ENCODE assay signal across 7 mouse cellular contexts in the genomic region with DNA sequence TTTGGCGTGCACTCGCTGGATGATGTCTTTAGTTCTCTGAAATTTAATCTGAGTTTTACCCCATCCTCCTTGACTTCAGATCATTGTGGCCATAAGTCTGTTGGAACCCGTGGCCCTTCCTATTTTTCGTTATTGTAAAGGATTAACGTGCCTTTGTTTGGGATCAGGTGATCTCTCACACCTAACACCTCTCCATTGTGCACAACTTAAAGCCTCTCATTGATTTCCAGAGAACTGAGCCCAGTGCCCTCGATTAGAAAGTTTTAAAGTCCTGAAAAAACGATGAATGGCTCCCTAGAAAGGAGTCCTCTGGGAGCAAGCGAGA. TPM values are rescaled to one million over a fixed set of nuclear protein-coding genes. Genes with fewer than 3 reads are reported as not detected.
DNase-seq lines count a peak whose midpoint lies in the region; ATAC-seq and TF ChIP-seq lines count a peak whose summit lies in the region.

No protein-coding gene starts in this region.

- H3K9me3 ChIP-seq in lung, postnatal 0 days (ENCODE audit: low read length) = no peaks in the 10 kb centered on the region
- H3K9me3 ChIP-seq in forebrain, embryonic 10.5 days = no peaks in the 10 kb centered on the region
- H3K9me3 ChIP-seq in limb, embryonic 13.5 days = no peaks in the 10 kb centered on the region
- H3K9me3 ChIP-seq in stomach, embryonic 15.5 days = no peaks in the 10 kb centered on the region

- peak overlapping the region; percentile 89 for H3K4me3 ChIP-seq in lung, postnatal 0 days (ENCODE audit: low read depth, low read length)
- peak overlapping the region; percentile 83 for H3K4me3 ChIP-seq in forebrain, embryonic 10.5 days
- H3K4me3 ChIP-seq in limb, embryonic 13.5 days = peak overlapping the region; percentile 99
- H3K4me3 ChIP-seq in stomach, embryonic 15.5 days (replicated peaks) = peak overlapping the region; percentile 92

- no peaks in the 10 kb centered on the region for H3K27me3 ChIP-seq in lung, postnatal 0 days (replicated peaks; ENCODE audit: insufficient read depth, low read length)
- no peaks in the 10 kb centered on the region for H3K27me3 ChIP-seq in forebrain, embryonic 10.5 days (ENCODE audit: poor library complexity, severe bottlenecking)
- no peaks in the 10 kb centered on the region for H3K27me3 ChIP-seq in limb, embryonic 13.5 days
- H3K27me3 ChIP-seq in stomach, embryonic 15.5 days (replicated peaks) = no peaks in the 10 kb centered on the region

- TF ChIP-seq EP300 in lung, postnatal 0 days (IDR thresholded peaks at IDR 0.05) = peak; percentile 6; the same call in 1 of the 2 replicates

- DNase-seq in lung, postnatal 0 days (ENCODE audit: low spot score) = no peak
- no peak for DNase-seq in lung, postnatal 4 days
- no peak for DNase-seq in forebrain, embryonic 10.5 days (ENCODE audit: extremely low spot score, low spot score)
- DNase-seq in embryo, embryonic 11 days = no peak
- DNase-seq in urinary bladder, adult 2 months (ENCODE audit: low spot score) = no peak

- no peaks in the 10 kb centered on the region for H3K36me3 ChIP-seq in lung, postnatal 0 days (ENCODE audit: insufficient read depth, low read length)
- peaks cover 24% of the 10 kb centered on the region for H3K36me3 ChIP-seq in forebrain, embryonic 10.5 days (replicated peaks)
- no peaks in the 10 kb centered on the region for H3K36me3 ChIP-seq in limb, embryonic 13.5 days
- no peaks in the 10 kb centered on the region for H3K36me3 ChIP-seq in stomach, embryonic 15.5 days

- ATAC-seq in lung, postnatal 0 days = no peak
- no peak for ATAC-seq in limb, embryonic 13.5 days (ENCODE audit: low FRiP score, low read depth)
- ATAC-seq in stomach, embryonic 15.5 days (ENCODE audit: insufficient read depth, low FRiP score, low read depth) = no peak

- no peaks in the 10 kb centered on the region for H3K4me1 ChIP-seq in lung, postnatal 0 days (ENCODE audit: insufficient read depth, low read depth, low read length)
- H3K4me1 ChIP-seq in forebrain, embryonic 10.5 days = peaks cover 35% of the 10 kb centered on the region
- peaks cover 29% of the 10 kb centered on the region for H3K4me1 ChIP-seq in limb, embryonic 13.5 days
- H3K4me1 ChIP-seq in stomach, embryonic 15.5 days = 0 out of 2 replicates have a peak, but pooled peaks cover 11% of the 10 kb centered on the region

- H3K27ac ChIP-seq in lung, postnatal 0 days (ENCODE audit: low read length) = peak overlapping the region; percentile 93
- H3K27ac ChIP-seq in forebrain, embryonic 10.5 days = peak overlapping the region; percentile 98
- peak overlapping the region; percentile 79 for H3K27ac ChIP-seq in limb, embryonic 13.5 days
- H3K27ac ChIP-seq in stomach, embryonic 15.5 days = peak overlapping the region; percentile 92

- 18% methylated on average over 8 of the region's 8 CpGs for WGBS in lung, postnatal 0 days
- WGBS in forebrain, embryonic 10.5 days = 9% methylated on average over 8 of the region's 8 CpGs
- WGBS in limb, embryonic 13.5 days = 19% methylated on average over 8 of the region's 8 CpGs
- WGBS in stomach, embryonic 15.5 days = 18% methylated on average over 8 of the region's 8 CpGs

- H3K4me2 ChIP-seq in lung, postnatal 0 days (replicated peaks; ENCODE audit: low read depth, low read length) = peak overlapping the region; percentile 84
- H3K4me2 ChIP-seq in limb, embryonic 13.5 days (replicated peaks) = peak overlapping the region; percentile 84
- H3K4me2 ChIP-seq in stomach, embryonic 15.5 days = peak overlapping the region; percentile 62

- no peak for TF ChIP-seq CTCF in lung, postnatal 0 days (IDR thresholded peaks at IDR 0.05)

- peak overlapping the region; percentile 88; the same call in 1 of the 2 replicates for H3K9ac ChIP-seq in lung, postnatal 0 days (replicated peaks; ENCODE audit: low read depth)
- H3K9ac ChIP-seq in limb, embryonic 13.5 days = peak overlapping the region; percentile 97
- 0 out of 2 replicates have a peak overlapping the region, but pooled peaks have one; percentile 29 for H3K9ac ChIP-seq in stomach, embryonic 15.5 days

RNA-seq across cellular contexts. Expression of a gene that starts 0.5 kb away (rescaled TPM):
- polyA plus RNA-seq in lung, postnatal 0 days (2015; fragmentation: Nextera tagmentation; extraction: Ambion mirVana) = 60.3 and 61.1 TPM in 2 replicates
- 117 and 119 TPM in 2 replicates for polyA plus RNA-seq in forebrain, embryonic 10.5 days (2016; fragmentation: Nextera tagmentation; extraction: Ambion mirVana)
- 119 and 120 TPM in 2 replicates for polyA plus RNA-seq in limb, embryonic 13.5 days (2015; fragmentation: Nextera tagmentation; extraction: Ambion mirVana)
- 98.3 and 106 TPM in 2 replicates for polyA plus RNA-seq in stomach, embryonic 15.5 days (2015; fragmentation: Nextera tagmentation; extraction: Ambion mirVana)
- polyA plus RNA-seq in urinary bladder, adult 2 months (2012; rRNA removed) = 81.3 and 97.5 TPM in 2 replicates

RNA-seq across cellular contexts. Expression of a gene that starts 24.1 kb away (rescaled TPM):
- 229 and 238 TPM in 2 replicates for polyA plus RNA-seq in lung, postnatal 0 days (2015; fragmentation: Nextera tagmentation; extraction: Ambion mirVana)
- polyA plus RNA-seq in forebrain, embryonic 10.5 days (2016; fragmentation: Nextera tagmentation; extraction: Ambion mirVana) = 884 TPM in 2 replicates
- polyA plus RNA-seq in limb, embryonic 13.5 days (2015; fragmentation: Nextera tagmentation; extraction: Ambion mirVana) = 694 and 714 TPM in 2 replicates
- polyA plus RNA-seq in stomach, embryonic 15.5 days (2015; fragmentation: Nextera tagmentation; extraction: Ambion mirVana) = 518 and 524 TPM in 2 replicates
- 139 and 169 TPM in 2 replicates for polyA plus RNA-seq in urinary bladder, adult 2 months (2012; rRNA removed)

RNA-seq across cellular contexts. Expression of a gene that starts 56.5 kb away (rescaled TPM):
- 44.3 and 49.5 TPM in 2 replicates for polyA plus RNA-seq in lung, postnatal 0 days (2015; fragmentation: Nextera tagmentation; extraction: Ambion mirVana)
- 111 and 113 TPM in 2 replicates for polyA plus RNA-seq in forebrain, embryonic 10.5 days (2016; fragmentation: Nextera tagmentation; extraction: Ambion mirVana)
- polyA plus RNA-seq in limb, embryonic 13.5 days (2015; fragmentation: Nextera tagmentation; extraction: Ambion mirVana) = 105 and 120 TPM in 2 replicates
- 68.4 and 74.9 TPM in 2 replicates for polyA plus RNA-seq in stomach, embryonic 15.5 days (2015; fragmentation: Nextera tagmentation; extraction: Ambion mirVana)
- 37.8 and 41.6 TPM in 2 replicates for polyA plus RNA-seq in urinary bladder, adult 2 months (2012; rRNA removed)

Comparison
In these comparisons a context has a peak if more than half of its experiments do, and no peak if none do; other contexts are left out.
1. H3K9ac ChIP-seq: peak in every context shown above with its lines; median percentile 97 in limb, embryonic 13.5 days; 88 in lung, postnatal 0 days; 29 in stomach, embryonic 15.5 days.